Mouse (Mus musculus) erythroblast, embryonic 14.5 days (primary cell): ENCODE measurements around the gene Rnaset2b. TPM values are rescaled to one million over a fixed set of nuclear protein-coding genes. Genes with fewer than 3 reads are reported as not detected.
"Not testable (repeated sequence)": the region's sequence is repeated elsewhere in the genome, so short reads cannot be mapped to it uniquely, and the experiment has no call there.

Experiments used
- H3K27me3 ChIP-seq: 2 replicates; pipeline ENCODE4 v1.6.1; 2012; ENCODE audit warnings: inconsistent platforms; ENCODE audit not compliant: control insufficient read depth
- H3K36me3 ChIP-seq: 2 replicates; pipeline ENCODE4 v1.6.1; 2012; ENCODE audit warnings: mild to moderate bottlenecking, inconsistent platforms; ENCODE audit not compliant: control insufficient read depth
- H3K4me1 ChIP-seq: 2 replicates; pipeline ENCODE4 v1.6.1; 2012; ENCODE audit warnings: inconsistent platforms; ENCODE audit not compliant: control insufficient read depth
- H3K4me3 ChIP-seq: replicated peaks from 2 replicates; pipeline ENCODE3; 2012; ENCODE audit warnings: moderate library complexity, mild to moderate bottlenecking, inconsistent platforms
- H3K9me3 ChIP-seq: 2 replicates; pipeline ENCODE4 v1.6.1; 2012; ENCODE audit warnings: low read length, inconsistent platforms, mixed read lengths; ENCODE audit not compliant: control insufficient read depth
- polyA plus RNA-seq: library from polyadenylated mRNA; stranded (reverse); fragments of >175 nt; gene quantifications from 2 replicates; pipeline ENCODE4 v1.2.3, GENCODE M21; 2012

Rnaset2b gene
- polyA plus RNA-seq, 1 experiment, result 5.6 TPM

- H3K9me3 ChIP-seq, H3K27me3 ChIP-seq, H3K36me3 ChIP-seq, H3K4me1 ChIP-seq, H3K4me3 ChIP-seq: not testable (repeated sequence)
Measured at GRCm38 (mm10) chr17:7008885-7009284, 38.5 kb downstream of the Rnaset2b start.

- not testable (repeated sequence) for H3K4me1 ChIP-seq, H3K36me3 ChIP-seq, H3K4me3 ChIP-seq, H3K27me3 ChIP-seq, H3K9me3 ChIP-seq
Measured at GRCm38 (mm10) chr17:7009440-7009839, 39.0 kb downstream of the Rnaset2b start.

- H3K27me3 ChIP-seq, result not testable (repeated sequence)
Measured at GRCm38 (mm10) chr17:7009901-7010300, 39.5 kb downstream of the Rnaset2b start.

GRCm38 (mm10) chr17:7014190-7014589 is 43.8 kb downstream of the Rnaset2b start:
- not testable (repeated sequence) for H3K9me3 ChIP-seq, H3K4me3 ChIP-seq, H3K4me1 ChIP-seq, H3K27me3 ChIP-seq, H3K36me3 ChIP-seq

More at GRCm38 (mm10) chr17:7009901-7010300, 39.5 kb downstream of the Rnaset2b start:
- not testable (repeated sequence) for H3K36me3 ChIP-seq, H3K9me3 ChIP-seq, H3K4me3 ChIP-seq, H3K4me1 ChIP-seq

GRCm38 (mm10) chr17:7025257-7025656 is 54.8 kb downstream of the Rnaset2b start, which contains the start of gene Gm1604a:
Gene Gm1604a, plus strand, starts transcription at chr17:7025568.
- H3K4me3 ChIP-seq, H3K27me3 ChIP-seq, H3K4me1 ChIP-seq, H3K36me3 ChIP-seq, H3K9me3 ChIP-seq: not testable (repeated sequence)

- H3K27me3 ChIP-seq, H3K4me1 ChIP-seq, H3K9me3 ChIP-seq, H3K36me3 ChIP-seq, H3K4me3 ChIP-seq: not testable (repeated sequence)
Measured at GRCm38 (mm10) chr17:7025764-7026346, 55.4 kb downstream of the Rnaset2b start.

- H3K36me3 ChIP-seq, H3K4me1 ChIP-seq, H3K9me3 ChIP-seq, H3K4me3 ChIP-seq, H3K27me3 ChIP-seq: not testable (repeated sequence)
Measured at GRCm38 (mm10) chr17:7030204-7030603, 59.8 kb downstream of the Rnaset2b start.

GRCm38 (mm10) chr17:7030622-7031174 is 60.3 kb downstream of the Rnaset2b start:
- H3K36me3 ChIP-seq, H3K27me3 ChIP-seq, H3K4me1 ChIP-seq, H3K9me3 ChIP-seq, H3K4me3 ChIP-seq: not testable (repeated sequence)

GRCm38 (mm10) chr17:7033192-7034166 is 63.0 kb downstream of the Rnaset2b start:
- H3K27me3 ChIP-seq, H3K4me1 ChIP-seq, H3K4me3 ChIP-seq, H3K36me3 ChIP-seq, H3K9me3 ChIP-seq: not testable (repeated sequence)

Other genes with a start within 250 kb of the Rnaset2b start
- gene Ezr, start 187.8 kb upstream of the Rnaset2b start, polyA plus RNA-seq, result 10.2 and 11.2 TPM in 2 replicates
- gene Rsph3b, start 22.0 kb upstream of the Rnaset2b start, polyA plus RNA-seq, result 1.2 and 1.5 TPM in 2 replicates
- gene Tagap1, start 9.5 kb upstream of the Rnaset2b start, polyA plus RNA-seq, result 0.21 and 0.28 TPM in 2 replicates
- not detected in 2 replicates for gene Gm49721, start 8.3 kb downstream of the Rnaset2b start, polyA plus RNA-seq
- gene Gm1604a, start 54.9 kb downstream of the Rnaset2b start, polyA plus RNA-seq, result not detected in 2 replicates
- gene Rps6ka2, start 199.5 kb downstream of the Rnaset2b start, polyA plus RNA-seq, result 0.03 TPM in 1 of 2 replicates, not detected in the other